Mouse (Mus musculus): ENCODE data around the gene Wdr91.

The Wdr91 gene

GRCm38 (mm10) chr6:34861546-34862053 is 49.1 kb downstream of the Wdr91 start:
- no peak for DNase-seq

GRCm38 (mm10) chr6:34832352-34832751 is 78.3 kb downstream of the Wdr91 start:
- DNase-seq = no peak

All from layer of hippocampus, adult 9-11 months (tissue).